Mouse (Mus musculus) spleen, adult 18-20 months (tissue): ENCODE measurements around the gene Kl.

Experiments
- DNase-seq, 2 experiments: peaks; one replicate each; pipeline ENCODE4 v3.0.0; 2022; ENCODE audit warnings: mixed read lengths in 2 of 2

Kl gene

DNA sequence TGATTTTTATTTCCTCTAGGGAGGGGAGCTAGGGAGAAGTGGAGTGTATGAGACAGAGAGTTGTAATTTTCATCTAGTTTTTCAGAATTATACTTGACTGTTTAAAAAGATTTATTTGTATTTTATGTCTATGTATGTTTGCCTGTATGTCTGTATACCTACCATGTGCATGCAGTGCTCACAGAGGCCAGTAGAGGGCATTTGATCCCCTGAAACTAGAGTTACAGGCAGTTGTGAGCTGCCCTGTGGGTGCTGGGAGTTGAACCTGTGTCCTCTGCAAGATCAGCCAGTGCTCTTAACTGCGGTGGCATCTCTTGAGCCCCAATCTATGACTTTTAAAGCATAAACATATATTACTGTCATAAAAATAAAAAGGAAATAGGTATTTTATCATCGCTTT is 15.5 kb downstream of the Kl start:
- no peak for DNase-seq

DNA sequence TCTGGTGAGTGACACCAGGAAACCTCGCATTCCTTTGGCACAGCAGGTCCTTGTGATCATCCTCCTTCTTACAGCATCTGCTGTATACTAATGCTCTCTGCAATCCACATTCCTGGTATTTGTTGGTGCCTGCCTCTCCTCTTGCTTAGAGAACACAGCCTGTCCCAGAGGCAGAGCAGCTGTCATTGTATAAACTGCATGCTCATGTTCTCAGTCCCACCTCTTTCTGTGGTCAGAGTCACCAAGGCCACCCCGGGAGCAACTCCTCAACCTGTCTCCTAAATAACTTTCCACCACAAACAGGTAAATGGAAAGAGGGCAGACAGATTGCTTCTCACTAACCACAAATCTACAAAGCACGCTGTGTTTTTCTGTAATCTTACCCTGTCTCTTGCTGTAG is 18.1 kb downstream of the Kl start:
- DNase-seq = no peak

DNA sequence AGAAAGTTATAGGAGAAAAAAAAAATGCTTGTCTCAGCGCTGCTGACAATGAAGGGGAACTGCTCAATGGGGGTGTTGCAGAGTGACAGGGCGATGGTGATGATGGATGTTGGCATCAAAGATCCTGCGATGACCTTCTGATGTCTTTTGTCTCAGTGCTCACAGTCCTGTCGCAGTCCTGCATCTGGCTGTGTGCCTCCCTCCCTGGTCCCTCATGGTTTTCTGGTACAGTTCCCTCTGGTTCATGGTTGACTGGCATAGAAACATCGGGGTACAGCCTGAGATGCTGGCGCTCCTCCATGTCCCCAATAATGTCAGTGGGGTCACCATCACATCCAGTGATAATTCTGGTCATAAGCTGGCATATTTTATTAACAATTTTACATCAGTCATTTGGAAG is 18.7 kb downstream of the Kl start:
- no peak for DNase-seq

DNA sequence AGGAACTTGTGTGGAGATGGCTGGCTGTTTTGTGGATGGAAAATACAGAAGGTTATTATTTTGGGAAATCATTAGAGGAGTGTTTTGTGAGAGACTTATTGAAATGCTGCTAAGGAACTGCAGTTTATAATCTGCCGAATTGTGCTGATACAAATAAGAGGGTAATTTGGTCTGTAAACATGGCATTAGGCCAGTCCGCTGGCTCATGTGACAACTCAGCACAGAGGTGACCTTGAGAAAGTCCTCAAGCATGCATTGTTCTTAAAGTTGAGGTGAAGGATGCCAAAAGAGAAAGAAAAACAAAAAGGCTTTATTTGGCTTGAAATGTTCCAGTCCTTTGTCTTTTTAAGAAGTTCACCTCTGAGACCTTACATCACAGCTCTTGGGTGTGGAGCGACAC is 21.8 kb downstream of the Kl start:
- DNase-seq = no peak

DNA sequence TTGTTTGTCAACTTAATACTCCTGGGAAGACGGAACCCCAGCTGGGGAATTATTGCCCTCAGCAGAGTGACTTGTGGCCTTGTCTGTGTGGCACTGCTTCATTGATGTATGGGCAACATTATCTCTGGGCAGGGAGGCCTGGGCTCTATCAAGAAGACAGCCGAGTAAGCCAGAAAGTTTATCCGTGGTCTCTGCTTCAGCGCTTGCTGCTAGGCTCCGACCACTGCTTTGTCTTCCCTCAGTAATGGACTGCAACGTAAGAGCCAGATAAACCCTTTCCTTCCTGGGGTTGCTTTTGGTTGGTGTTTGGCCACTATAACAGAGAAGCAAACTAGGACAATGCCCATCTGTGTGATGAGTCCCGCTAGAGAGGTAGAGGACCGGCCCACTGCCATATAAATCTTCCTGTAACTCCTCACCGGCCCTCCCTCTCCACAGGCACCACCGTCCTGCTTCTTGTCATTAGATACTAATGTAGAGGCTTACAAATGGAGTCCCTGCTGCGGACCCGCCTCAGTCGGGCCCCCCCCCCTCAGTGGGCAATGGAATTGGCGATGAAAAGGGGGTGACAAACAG is 25.1 kb downstream of the Kl start:
- no peak for DNase-seq

DNA sequence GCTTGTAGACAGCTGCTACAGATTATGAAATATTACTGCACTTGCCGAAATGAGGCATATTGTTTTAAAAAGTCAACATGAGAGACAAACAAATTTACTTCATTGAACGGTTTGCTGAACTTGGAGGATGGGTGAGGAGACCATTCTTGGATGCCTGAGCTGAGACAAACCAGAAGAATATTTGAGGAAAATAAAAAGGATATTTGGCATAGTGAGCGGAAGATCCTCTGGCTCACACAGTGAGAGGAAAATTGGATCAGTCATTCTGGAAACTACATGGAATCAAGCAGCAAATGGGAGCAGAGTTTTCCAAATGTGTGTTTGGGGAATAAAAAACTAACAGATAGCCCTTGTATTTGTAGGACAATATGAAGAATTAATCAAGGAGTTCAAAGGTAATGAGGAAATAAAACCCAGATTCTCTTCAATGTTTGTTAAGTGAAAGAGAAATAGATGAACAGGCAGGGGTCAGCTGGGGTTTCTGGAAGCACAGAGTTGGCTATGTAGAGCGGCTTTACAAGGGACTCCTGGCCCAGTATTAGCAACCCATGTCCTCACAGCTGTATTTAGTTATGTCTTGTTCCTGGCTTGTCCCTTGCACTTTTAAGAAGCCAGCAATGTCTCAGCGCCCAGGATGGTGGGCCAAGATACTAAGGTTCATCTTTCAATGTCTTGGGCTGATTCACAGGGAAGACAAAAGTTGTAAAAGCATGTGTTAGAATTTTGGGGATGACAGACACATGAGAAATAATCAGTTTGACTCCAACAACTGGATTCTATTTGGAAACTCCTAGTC is 27.1 kb downstream of the Kl start:
- DNase-seq = no peak

DNA sequence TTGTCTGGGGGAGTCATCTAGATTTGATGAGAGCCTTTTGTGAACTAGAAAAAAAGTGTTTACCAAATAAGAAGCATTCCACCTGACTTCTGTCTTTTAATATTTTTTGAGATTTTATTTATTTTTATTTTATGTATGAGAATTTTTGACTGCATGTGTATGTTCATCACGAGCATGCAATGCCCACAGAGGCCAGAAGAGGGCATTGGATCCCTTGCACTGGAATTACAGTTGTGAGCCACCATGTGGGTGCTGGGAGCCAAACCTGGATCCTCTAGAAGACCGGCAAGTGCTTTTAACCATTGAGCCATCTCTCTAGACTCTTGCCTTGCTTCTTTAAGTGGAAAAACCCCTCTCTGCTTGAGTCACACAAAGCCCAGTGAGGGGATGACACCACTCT is 29.7 kb downstream of the Kl start:
- no peak for DNase-seq

DNA sequence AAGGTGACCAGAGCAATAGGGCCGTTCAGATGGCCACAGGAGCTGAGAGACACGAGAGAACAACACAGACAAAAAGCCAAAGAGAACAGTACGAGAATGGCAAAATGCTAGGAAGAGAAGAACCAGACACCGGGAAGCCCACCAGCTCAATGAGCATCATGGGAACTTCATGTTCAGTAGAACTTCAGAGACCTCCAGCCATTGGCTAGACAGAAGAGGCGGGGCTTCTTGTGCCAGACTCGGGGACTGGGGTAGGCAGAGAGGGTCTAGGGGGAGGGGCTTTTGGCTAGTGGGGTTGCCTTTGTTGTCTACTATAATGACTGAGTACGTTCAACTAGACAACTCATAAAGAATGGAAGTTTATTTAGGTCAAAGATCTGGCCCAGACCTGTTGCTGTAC is 41.7 kb downstream of the Kl start:
- no peak for DNase-seq

DNA sequence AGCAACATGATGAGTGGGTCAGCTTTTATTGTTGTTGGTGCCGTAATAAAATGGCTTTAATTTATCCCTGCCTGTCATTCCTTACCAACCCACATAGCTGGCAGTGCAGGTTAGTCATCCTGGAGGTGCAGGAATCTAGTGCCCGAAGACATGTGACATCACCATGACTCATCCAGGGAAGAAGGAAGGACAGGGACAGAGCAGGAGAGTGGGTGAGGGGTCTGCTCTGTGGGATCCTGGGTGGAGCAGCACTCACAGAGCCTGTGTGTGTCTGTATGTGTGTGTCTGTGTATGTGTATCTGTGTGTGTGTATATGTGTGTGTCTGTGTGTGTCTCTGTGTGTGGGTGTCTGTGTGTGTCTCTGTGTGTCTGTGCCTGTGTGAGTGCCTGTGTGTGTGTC is 44.2 kb downstream of the Kl start:
- no peak for DNase-seq

DNA sequence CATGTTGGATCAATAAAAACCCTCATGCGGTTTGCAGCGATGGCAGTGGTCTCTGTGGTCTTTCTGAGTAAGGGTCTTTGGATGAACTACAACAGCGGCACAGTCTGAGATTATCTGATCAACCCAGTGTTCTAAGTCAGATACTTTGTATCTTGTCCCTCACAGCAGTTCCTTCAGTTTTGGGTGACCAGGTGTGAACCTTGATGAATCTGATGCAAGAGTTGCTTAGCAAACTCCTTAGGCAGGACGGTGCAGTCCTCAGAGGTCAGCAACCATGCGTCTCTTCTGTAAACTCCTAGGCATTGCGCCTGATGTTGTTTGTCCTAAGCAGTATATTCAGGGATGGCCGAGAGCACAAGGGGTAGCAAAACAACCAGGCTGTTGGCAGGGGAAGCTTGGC is 48.7 kb downstream of the Kl start:
- DNase-seq = no peak

DNA sequence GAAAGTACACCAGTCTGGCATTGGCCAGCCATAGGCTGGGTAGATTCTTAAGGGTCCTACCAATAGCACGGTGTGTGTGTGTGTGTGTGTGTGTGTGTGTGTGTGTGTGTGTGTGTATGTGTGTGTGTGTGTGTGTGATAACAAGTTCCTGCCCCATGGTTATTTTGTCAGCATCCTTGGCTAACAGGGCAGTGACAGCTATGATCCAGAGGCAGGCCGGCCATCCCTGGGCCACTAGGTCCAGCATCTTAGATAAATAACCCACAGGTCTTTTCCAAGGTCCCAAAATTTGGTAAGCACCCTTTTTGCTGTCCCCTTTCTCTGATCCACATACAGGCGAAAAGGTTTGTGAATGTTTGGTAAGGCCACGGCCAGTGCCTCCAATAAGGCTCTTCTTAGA is 49.6 kb downstream of the Kl start:
- no peak for DNase-seq

DNA sequence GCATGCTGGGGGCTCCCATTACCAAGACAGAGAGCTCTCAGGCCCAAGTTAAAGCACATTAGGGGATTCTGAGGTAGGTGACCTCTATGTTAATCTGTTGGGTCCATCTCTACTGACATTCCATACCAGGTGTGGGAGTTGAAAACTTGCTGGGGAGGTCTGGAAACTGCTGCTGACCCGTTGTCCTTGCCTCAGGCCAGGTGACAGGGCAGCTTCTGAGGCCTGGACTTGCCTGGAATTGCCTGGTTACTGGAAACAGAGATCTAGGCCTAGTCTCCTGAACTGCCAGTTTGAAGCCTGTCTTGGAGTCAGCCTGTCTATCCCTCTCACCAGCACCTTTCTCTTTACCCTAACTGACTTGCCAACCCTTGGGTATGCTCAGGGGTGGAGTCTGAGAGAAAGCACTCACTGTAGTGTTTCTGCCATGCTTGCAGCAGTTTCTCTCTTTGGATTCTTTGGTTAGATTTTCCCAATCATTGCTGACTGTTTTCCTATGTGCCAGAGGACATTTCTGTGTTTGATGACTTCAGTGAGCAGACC is 51.9 kb downstream of the Kl start:
- no peak for DNase-seq

DNA sequence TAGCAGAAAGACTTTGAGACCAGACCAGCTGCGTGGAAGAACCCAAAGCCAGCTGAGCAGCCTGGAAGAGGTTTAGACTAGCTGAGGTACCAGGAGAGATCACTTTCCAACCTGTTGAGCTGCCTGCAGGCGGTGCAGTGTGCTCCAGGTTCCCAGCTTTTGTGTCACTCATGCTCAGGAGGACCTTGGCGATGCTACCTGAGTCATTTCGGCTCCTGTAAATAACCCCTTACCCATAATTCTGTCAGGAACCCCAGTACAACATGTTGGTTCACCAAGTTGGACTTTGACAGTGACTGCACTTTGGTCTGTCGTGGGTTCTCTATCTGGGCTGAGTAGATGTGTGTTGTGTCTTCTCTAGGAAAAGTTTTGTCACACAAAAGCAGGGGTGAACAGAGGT is 66.0 kb downstream of the Kl start:
- no peak for DNase-seq

DNA sequence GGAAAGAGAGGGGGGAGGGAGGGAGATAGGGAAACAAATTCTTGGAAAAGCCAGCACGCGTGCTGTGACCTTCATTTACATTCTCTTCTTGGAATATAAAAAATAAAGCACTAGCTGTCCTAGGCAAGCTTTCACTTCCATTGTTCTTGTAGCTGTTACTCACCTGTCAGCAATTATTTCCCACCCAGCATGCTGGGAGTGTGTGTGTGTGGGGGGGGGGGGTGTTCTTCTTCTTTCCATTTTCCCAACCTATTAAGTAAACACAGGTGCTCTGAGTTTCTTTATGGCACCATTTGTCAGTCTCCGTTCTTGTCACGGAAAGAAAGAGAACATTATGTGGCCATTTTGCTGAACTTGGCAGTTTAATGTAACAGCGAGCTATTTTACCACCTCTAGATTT is 66.6 kb downstream of the Kl start:
- DNase-seq = no peak

DNA sequence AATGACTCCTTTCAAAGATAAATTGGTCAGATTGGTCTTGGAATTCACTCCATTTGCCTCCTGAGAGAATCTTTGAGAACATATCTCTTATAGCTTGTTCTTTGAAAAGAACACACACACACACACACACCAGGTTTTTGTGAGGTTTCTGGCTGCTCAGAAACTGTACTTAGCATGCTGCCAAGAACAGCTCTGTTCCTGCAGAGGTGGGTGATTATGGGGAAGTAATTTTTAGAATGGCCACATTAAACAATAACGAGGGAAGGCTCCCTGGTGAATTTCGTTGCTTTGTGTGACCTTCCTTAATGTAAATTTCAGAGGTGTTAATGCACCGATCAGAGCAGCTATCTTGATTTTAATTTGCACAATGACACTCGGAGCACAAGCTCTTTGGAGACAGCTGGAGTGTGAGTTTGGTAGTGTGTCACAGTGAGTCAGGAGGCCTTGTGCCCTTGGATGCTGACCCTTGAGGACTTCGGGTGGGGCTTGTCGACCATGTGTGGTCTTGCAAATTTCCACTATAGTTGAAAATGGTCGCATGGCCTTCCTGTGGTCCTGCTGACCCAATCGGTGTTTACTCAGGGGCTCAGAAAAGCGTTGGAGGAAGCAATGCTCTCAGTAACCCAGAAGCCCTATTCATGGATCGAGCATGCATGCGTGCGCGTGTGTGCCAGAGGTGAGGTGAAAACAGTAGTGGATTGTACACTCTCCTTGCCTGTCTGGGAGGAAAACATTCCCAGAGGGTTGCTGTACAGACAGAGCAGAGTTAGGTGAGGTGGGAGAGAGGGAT is 67.8 kb downstream of the Kl start:
- no peak for DNase-seq

DNA sequence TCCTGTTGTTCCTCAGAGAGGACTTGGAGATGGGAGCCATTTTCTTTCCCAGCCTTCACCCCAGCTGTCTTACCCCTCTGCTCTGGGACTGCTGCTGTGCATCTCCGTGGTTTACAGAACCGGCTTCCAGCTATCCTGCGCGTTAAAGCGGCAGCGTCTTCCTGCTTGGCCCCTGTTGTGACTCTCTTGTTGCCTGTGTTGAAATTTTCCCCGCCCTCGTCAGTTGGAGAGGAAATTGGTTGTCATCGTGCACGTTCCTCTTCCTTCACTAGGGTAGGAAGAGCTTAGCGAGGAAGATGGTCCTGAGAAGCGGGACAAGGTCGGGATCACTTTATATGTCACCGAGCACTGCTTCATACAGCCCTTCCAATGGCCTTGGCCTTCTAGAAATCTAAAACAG is 68.4 kb downstream of the Kl start:
- DNase-seq = no peak

DNA sequence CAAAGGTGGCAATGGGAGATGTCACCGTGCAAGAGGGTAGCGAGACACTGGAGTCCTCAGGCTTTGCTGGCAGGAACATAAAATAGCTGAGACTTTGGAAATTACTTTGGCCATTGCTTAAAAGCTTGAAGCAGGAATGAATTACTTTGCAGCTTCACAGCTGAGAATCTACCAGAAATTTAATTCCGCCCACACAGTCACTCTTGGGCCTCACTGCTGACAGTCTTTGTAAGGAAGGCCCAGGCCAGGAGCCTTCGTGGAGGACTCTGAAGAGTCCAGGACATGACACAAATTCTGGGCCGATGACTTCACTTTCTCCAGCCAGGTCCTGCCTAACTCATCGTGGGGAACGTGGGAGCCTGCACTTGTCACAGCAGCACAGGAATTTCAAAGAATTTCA is 69.6 kb downstream of the Kl start:
- no peak for DNase-seq

DNA sequence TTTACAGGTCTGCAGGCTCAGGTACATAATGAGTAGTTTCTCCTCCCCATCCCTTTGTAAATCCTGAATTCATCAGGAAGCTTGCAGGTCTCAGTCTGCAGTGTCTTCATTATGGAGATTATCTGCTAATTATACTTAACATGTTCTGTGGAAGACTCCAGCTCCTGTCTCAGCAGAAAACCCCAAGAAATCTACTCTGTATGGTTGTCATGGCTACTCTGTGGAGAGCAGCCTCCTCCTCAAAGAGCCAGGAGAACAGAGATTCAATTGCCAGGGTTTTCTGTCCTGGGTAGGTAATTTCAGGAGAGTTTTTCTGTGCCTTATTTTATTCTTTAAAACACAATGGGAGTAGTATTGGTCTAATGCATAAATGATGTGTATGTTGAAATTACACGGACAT is 70.5 kb downstream of the Kl start:
- no peak for DNase-seq

DNA sequence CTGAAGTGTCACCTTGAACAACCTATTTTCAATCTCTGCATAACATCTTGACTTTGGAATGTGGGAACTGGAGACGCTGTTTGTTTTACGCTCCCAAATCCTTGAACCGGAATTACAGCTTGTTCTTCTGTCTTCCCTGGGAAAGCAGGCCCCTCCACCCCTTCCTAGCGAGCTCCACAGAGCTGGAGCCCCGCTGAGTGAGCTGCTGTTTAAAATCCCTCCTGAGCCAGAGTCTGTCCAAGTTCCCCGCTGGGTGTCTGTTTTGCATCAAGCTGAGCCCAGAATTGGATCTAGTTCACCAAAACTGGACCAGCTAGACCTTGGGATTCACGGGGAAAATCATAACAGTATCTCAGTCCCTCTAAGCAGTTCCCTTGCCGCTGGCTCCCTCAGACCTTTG is 71.1 kb downstream of the Kl start:
- no peak for DNase-seq

DNA sequence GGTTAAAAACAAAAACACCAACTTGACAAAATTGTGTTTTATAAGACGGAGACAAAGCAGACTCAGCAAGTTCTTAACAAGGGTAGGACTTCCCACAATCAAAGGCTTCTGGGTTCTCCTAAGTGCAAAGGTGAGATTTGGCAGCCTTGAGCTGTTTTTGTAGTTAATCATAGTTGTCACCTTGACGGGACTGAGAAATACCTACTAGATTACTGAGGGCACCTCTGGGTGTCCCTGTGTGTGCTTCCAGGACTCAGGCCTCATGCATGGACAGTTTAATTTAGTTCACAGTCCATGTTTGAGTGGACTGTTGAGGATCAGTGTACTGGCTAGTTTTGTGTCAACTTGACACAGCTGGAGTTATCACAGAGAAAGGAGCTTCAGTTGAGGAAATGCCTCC is 72.1 kb downstream of the Kl start:
- DNase-seq = no peak

DNA sequence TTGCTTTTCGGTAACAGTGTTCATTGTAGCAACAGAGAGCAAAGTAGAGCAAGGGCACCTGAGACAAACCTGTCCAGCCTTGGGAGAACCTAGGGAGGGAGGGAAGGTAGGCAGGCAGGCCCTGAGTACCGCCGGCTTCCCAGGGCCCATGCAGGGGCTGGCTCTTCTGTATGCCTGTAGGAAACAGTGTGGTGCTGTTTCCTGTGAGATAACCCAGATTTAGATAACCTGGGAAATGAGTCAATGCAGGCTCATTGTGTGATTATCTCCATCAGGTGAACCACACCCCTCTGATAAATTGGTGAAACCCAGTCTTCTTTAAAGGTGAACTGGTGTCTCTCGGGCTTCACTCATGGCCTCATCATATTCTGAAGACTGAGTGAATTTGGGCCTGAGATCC is 73.7 kb downstream of the Kl start:
- DNase-seq = no peak

DNA sequence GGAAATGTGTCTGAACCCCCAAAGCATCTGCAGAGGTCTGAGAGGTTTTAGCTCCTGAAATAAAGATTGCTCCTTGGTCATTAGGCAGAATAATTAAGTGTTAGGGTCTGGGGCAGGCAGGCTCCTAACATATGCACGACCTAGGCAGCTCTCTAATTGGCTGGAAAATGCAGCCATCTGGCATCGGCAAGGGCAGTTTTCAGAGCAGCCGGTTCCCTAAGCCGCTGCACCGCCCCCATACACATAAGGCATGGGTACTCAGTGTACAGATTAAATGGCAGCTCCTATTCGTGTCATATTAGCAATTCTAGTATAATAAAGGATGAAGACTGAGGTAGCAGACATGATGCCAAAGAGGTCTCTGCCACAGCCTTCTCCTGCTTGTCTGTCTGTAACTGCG is 74.8 kb downstream of the Kl start:
- no peak for DNase-seq

DNA sequence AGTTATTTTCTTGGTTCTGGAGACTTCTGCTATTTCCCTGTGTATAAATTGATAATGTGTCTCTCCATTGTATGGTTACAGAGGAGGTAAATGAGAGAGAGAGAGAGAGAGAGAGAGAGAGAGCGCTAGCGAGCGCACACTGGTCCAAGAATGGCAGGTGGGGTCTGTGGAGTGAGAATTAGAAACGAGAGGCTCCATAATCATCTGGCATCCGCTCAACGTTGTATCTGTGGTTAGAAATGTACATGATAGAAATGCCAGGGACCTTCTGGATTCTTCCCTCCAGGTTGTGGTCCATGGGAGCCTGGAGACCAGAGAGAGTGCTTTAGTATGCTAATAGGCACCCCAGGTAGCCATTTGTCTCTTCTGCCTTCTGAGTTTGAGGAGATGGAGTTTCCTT is 76.5 kb downstream of the Kl start:
- DNase-seq = no peak
